Mouse (Mus musculus) heart, embryonic 12.5 days (tissue): ENCODE data around the gene Gsto2. TPM values are rescaled to one million over a fixed set of nuclear protein-coding genes. Genes with fewer than 3 reads are reported as not detected.

ENCODE experiments used
- ATAC-seq: fragments of 200-750 bp; cut with Nextera tagmentation; 2 replicates; pipeline ENCODE4 v1.8.0; 2017; ENCODE audit warnings: moderate TSS enrichment, moderate library complexity; ENCODE audit not compliant: insufficient number of reproducible peaks, low FRiP score
- H3K27ac ChIP-seq: fragments of 300-500 bp; sonication (generic); 2 replicates; pipeline ENCODE4 v1.5.1; 2016; ENCODE audit warnings: mild to moderate bottlenecking, moderate library complexity; ENCODE audit not compliant: poor library complexity, severe bottlenecking
- H3K27me3 ChIP-seq: fragments of 300-500 bp; sonication (generic); replicated peaks from 2 replicates; pipeline ENCODE4 v1.6.1; 2016; ENCODE audit warnings: mild to moderate bottlenecking, moderate library complexity
- H3K36me3 ChIP-seq: fragments of 300-500 bp; sonication (generic); 2 replicates; pipeline ENCODE4 v1.6.1; 2016; ENCODE audit warnings: mild to moderate bottlenecking, moderate library complexity
- H3K4me1 ChIP-seq: fragments of 300-500 bp; sonication (generic); replicated peaks from 2 replicates; pipeline ENCODE4 v1.6.1; 2016; ENCODE audit warnings: mild to moderate bottlenecking
- H3K4me2 ChIP-seq: fragments of 300-500 bp; sonication (generic); 2 replicates; pipeline ENCODE4 v1.6.1; 2016; ENCODE audit warnings: mild to moderate bottlenecking, moderate library complexity
- H3K4me3 ChIP-seq: fragments of 300-500 bp; sonication (generic); 2 replicates; pipeline ENCODE4 v1.5.1; 2016; ENCODE audit warnings: mild to moderate bottlenecking
- H3K9ac ChIP-seq: fragments of 300-500 bp; sonication (generic); 2 replicates; pipeline ENCODE4 v1.6.1; 2016; ENCODE audit warnings: mild to moderate bottlenecking, moderate library complexity
- H3K9me3 ChIP-seq: fragments of 300-500 bp; sonication (generic); replicated peaks from 2 replicates; pipeline ENCODE4 v1.6.1; 2016; ENCODE audit warnings: mild to moderate bottlenecking, moderate library complexity
- WGBS: fragments of 180-500 bp; shearing (Covaris S2); methylation state at CpG from one replicate; pipeline ENCODE4 v1.1.7; 2016; 5-methylcytosine and 5-hydroxymethylcytosine counted together
- polyA plus RNA-seq: library from polyadenylated mRNA; unstranded; fragments of >200 nt; fragmentation: Nextera tagmentation; extraction: Ambion mirVana; gene quantifications from 2 replicates; pipeline ENCODE4 v1.2.1, GENCODE M21; 2016

Gsto2 gene
- polyA plus RNA-seq, 1 experiment from 2014 or later = 1.3 TPM

- Histone ChIP-seq H3K9me3 (no peaks in the 10 kb centered on the region), H3K27ac (peak overlapping the region; percentile 69), H3K4me2 (peak overlapping the region; percentile 57), H3K36me3 (peaks cover 20% of the 10 kb centered on the region), H3K9ac (peak overlapping the region; percentile 56), H3K4me1 (peaks cover 50% of the 10 kb centered on the region), H3K4me3 (0 out of 2 replicates have a peak overlapping the region, but pooled peaks have one; percentile 20), H3K27me3 (no peaks in the 10 kb centered on the region)
- ATAC-seq = no peak
- WGBS = 42% methylated on average over 3 of the region's 4 CpGs
Measured at GRCm38 (mm10) chr19:47910117-47910618, 44.8 kb downstream of the Gsto2 start.

- Histone ChIP-seq H3K9ac (no peak overlapping the region), H3K9me3 (no peaks in the 10 kb centered on the region), H3K36me3 (peaks cover 20% of the 10 kb centered on the region), H3K4me1 (peaks cover 50% of the 10 kb centered on the region), H3K4me2 (no peak overlapping the region), H3K27ac (no peak overlapping the region), H3K27me3 (no peaks in the 10 kb centered on the region), H3K4me3 (no peak overlapping the region)
- 76% methylated on average over 4 of the region's 4 CpGs for WGBS
- no peak for ATAC-seq
Measured at GRCm38 (mm10) chr19:47910751-47911150, 45.4 kb downstream of the Gsto2 start.

- H3K4me1 ChIP-seq = peaks cover 71% of the 10 kb centered on the region
- no peak overlapping the region for H3K27ac ChIP-seq
- H3K9ac ChIP-seq = no peak overlapping the region
- 89% methylated on average over 7 of the region's 7 CpGs for WGBS
- peaks cover 15% of the 10 kb centered on the region for H3K36me3 ChIP-seq
- no peak for ATAC-seq
- H3K4me3 ChIP-seq = no peak overlapping the region
- H3K9me3 ChIP-seq = no peaks in the 10 kb centered on the region
- no peaks in the 10 kb centered on the region for H3K27me3 ChIP-seq
- no peak overlapping the region for H3K4me2 ChIP-seq
Measured at GRCm38 (mm10) chr19:47913344-47913743, 48.0 kb downstream of the Gsto2 start.

GRCm38 (mm10) chr19:47914191-47914590 lies 48.9 kb downstream of the Gsto2 start:
- no peak overlapping the region for H3K27ac ChIP-seq
- no peak overlapping the region for H3K4me2 ChIP-seq
- peaks cover 64% of the 10 kb centered on the region for H3K4me1 ChIP-seq
- no peak overlapping the region for H3K9ac ChIP-seq
- H3K9me3 ChIP-seq = no peaks in the 10 kb centered on the region
- no peaks in the 10 kb centered on the region for H3K27me3 ChIP-seq
- no peak for ATAC-seq
- WGBS = 91% methylated on average over 4 of the region's 4 CpGs
- no peak overlapping the region for H3K4me3 ChIP-seq
- H3K36me3 ChIP-seq = peaks cover 15% of the 10 kb centered on the region

GRCm38 (mm10) chr19:47915251-47915650 lies 49.9 kb downstream of the Gsto2 start:
- Histone ChIP-seq H3K4me3 (no peak overlapping the region), H3K27ac (no peak overlapping the region), H3K9me3 (no peaks in the 10 kb centered on the region), H3K4me1 (peaks cover 56% of the 10 kb centered on the region), H3K9ac (no peak overlapping the region), H3K36me3 (peaks cover 15% of the 10 kb centered on the region), H3K27me3 (no peaks in the 10 kb centered on the region), H3K4me2 (no peak overlapping the region)
- 79% methylated on average over 4 of the region's 4 CpGs for WGBS
- no peak for ATAC-seq

- peak overlapping the region; percentile 87 for H3K4me2 ChIP-seq
- 0 out of 2 replicates have a peak overlapping the region, but pooled peaks have one; percentile 94 for H3K27ac ChIP-seq
- H3K4me3 ChIP-seq = peak overlapping the region; percentile 86
- peak overlapping the region; percentile 94 for H3K9ac ChIP-seq
- WGBS = 44% methylated on average over 4 of the region's 4 CpGs
- H3K4me1 ChIP-seq = peaks cover 43% of the 10 kb centered on the region
- H3K36me3 ChIP-seq = peaks cover 5% of the 10 kb centered on the region; the same call in 1 of the 2 replicates
- ATAC-seq = no peak
- H3K27me3 ChIP-seq = no peaks in the 10 kb centered on the region
- no peaks in the 10 kb centered on the region for H3K9me3 ChIP-seq
Measured at GRCm38 (mm10) chr19:47917396-47917795, 52.1 kb downstream of the Gsto2 start.

GRCm38 (mm10) chr19:47918016-47918415 lies 52.7 kb downstream of the Gsto2 start:
- Histone ChIP-seq H3K4me3 (peak overlapping the region; percentile 86), H3K27ac (peak overlapping the region; percentile 94), H3K4me2 (peak overlapping the region; percentile 87), H3K36me3 (peaks cover 5% of the 10 kb centered on the region; the same call in 1 of the 2 replicates), H3K9me3 (no peaks in the 10 kb centered on the region), H3K4me1 (peaks cover 40% of the 10 kb centered on the region), H3K9ac (peak overlapping the region; percentile 94), H3K27me3 (no peaks in the 10 kb centered on the region)
- ATAC-seq = no peak
- 16% methylated on average over 9 of the region's 9 CpGs for WGBS

- Histone ChIP-seq H3K9ac (peak overlapping the region; percentile 94), H3K4me3 (peak overlapping the region; percentile 86), H3K4me1 (peaks cover 40% of the 10 kb centered on the region), H3K36me3 (peaks cover 5% of the 10 kb centered on the region; the same call in 1 of the 2 replicates), H3K4me2 (peak overlapping the region; percentile 87), H3K27ac (peak overlapping the region; percentile 94), H3K27me3 (no peaks in the 10 kb centered on the region), H3K9me3 (no peaks in the 10 kb centered on the region)
- under 1% methylated on average over 29 of the region's 29 CpGs for WGBS
- ATAC-seq = peak; percentile 29
Measured at GRCm38 (mm10) chr19:47918455-47919101, 53.2 kb downstream of the Gsto2 start.

- Histone ChIP-seq H3K9me3 (no peaks in the 10 kb centered on the region), H3K36me3 (0 out of 2 replicates have a peak, but pooled peaks cover under 1% of the 10 kb centered on the region), H3K27me3 (no peaks in the 10 kb centered on the region), H3K27ac (peak within 1 kb of the TSS; percentile 94), H3K4me2 (peak within 1 kb of the TSS; percentile 87), H3K4me3 (peak within 1 kb of the TSS; percentile 86), H3K9ac (peak within 1 kb of the TSS; percentile 94), H3K4me1 (peaks cover 40% of the 10 kb centered on the region)
- WGBS = under 1% methylated on average over 48 of the region's 48 CpGs
- peak; percentile 76 for ATAC-seq
Measured at GRCm38 (mm10) chr19:47919126-47919965, 54.0 kb downstream of the Gsto2 start, which contains the start of the genes Cfap43 and Itprip. Cfap43 (minus strand) TSS chr19:47919287. Itprip (minus strand) TSS chr19:47919299.

GRCm38 (mm10) chr19:47919966-47920375 lies 54.6 kb downstream of the Gsto2 start:
- peak overlapping the region; percentile 94 for H3K9ac ChIP-seq
- peak overlapping the region; percentile 86 for H3K4me3 ChIP-seq
- no peaks in the 10 kb centered on the region for H3K9me3 ChIP-seq
- peak overlapping the region; percentile 87 for H3K4me2 ChIP-seq
- WGBS = 2% methylated on average over 8 of the region's 8 CpGs
- H3K4me1 ChIP-seq = peaks cover 40% of the 10 kb centered on the region
- peak overlapping the region; percentile 94 for H3K27ac ChIP-seq
- ATAC-seq = peak; percentile 40; the same call in 1 of the 2 replicates
- H3K27me3 ChIP-seq = no peaks in the 10 kb centered on the region
- H3K36me3 ChIP-seq = no peaks in the 10 kb centered on the region

- peaks cover 3% of the 10 kb centered on the region for H3K4me1 ChIP-seq
- no peaks in the 10 kb centered on the region for H3K36me3 ChIP-seq
- no peak for ATAC-seq
- H3K4me2 ChIP-seq = no peak overlapping the region
- H3K9me3 ChIP-seq = no peaks in the 10 kb centered on the region
- WGBS = 64% methylated on average over 7 of the region's 7 CpGs
- H3K27ac ChIP-seq = no peak overlapping the region
- H3K4me3 ChIP-seq = no peak overlapping the region
- no peak overlapping the region for H3K9ac ChIP-seq
- no peaks in the 10 kb centered on the region for H3K27me3 ChIP-seq
Measured at GRCm38 (mm10) chr19:47925819-47926218, 60.5 kb downstream of the Gsto2 start.
